Mouse (Mus musculus) E14TG2a.4 (cell line): ENCODE measurements around the gene Kif17.

Experiments
- CTCF ChIP-seq: conservative IDR thresholded peaks from 2 replicates; pipeline ENCODE4 v1.5.1; 2014; ENCODE audit warnings: low read length
- NANOG ChIP-seq: IDR thresholded peaks from 2 replicates; pipeline ENCODE4 v1.6.1; 2014; ENCODE audit warnings: borderline replicate concordance, low read length, mixed read lengths
- POU5F1 ChIP-seq: IDR thresholded peaks from 2 replicates; pipeline ENCODE4 v1.6.1; 2014; ENCODE audit warnings: low read length, borderline replicate concordance

GRCm38 (mm10) chr4:138325466-138326076 is 75.3 kb downstream of the Kif17 start:
- TF ChIP-seq POU5F1: no peak
- TF ChIP-seq CTCF: no peak
- TF ChIP-seq NANOG: no peak
